Mouse (Mus musculus): ENCODE measurements at regions not wholly inside any gene's neighbourhood (a gene's known extent, or its start where the extent isn't known, plus 50 kb on each side); places are given as distances from the start of the nearest gene placed in this dataset.

DNA sequence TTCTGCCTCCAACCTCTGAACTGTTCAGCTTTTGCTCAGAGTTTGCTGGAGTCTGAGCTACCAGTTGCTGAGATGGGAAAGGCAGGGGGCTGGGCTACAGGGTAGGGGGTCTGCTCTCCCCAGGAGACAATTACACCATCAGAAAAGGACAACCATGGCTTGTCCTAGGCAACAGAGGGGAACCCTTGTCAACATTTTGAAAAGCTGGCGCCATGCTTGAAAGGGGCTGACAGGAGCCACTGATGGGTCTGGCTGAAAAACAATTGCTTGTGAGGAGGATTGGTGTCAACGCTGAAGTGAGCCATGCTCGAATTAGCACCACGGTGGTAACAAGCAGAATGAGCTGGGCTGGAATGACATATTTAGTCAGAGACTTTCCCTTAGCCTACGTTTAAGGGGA, 502.8 kb downstream of the Ccdc171 start:
- DNase-seq (ENCODE audit: low spot score in 2 of 2): no peak
- intact Hi-C loops (cut with DNase I): no loop called here

DNA sequence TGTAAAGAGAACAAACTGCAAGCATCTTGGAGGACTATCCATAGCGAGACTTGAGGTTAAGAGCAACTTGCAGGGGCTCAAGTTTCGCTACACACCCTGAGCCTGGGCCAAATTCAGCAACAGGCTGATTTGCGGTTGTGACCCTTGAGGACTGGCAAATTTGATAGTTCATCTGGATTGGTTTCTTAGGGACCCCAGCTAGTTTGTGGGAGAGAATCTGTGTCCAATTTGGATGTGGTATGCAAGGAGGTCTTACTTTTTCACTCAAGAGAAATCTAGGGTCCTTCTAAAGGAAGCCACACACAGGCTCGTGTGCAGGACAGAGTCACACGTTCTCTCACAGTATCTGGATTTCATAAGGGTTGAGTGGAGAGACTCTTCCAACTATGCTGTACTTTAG, 505.6 kb downstream of the Ccdc171 start:
- no peak for DNase-seq (ENCODE audit: low spot score in 2 of 2)
- intact Hi-C loops (cut with DNase I): no loop called here

DNA sequence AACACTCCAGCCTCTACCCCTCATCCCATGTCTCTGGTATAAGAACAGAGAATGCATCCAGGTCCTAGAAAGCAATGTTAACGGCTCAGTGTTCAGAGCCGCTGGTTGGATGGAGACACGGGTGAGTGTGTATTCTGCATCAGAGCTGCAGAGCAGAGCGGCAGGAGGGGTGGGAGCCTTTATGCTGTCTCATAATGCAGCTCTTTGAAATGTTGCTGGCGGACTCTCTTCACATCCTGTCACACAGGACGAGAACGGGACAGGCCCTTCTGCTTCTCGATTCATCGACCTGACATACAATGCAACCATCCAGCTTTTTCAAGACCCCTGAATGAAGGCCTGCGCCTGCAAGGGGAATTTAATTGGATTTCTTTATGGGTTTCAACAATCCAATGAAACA, 507.2 kb downstream of the Ccdc171 start:
- intact Hi-C loops (cut with DNase I): no loop called here

DNA sequence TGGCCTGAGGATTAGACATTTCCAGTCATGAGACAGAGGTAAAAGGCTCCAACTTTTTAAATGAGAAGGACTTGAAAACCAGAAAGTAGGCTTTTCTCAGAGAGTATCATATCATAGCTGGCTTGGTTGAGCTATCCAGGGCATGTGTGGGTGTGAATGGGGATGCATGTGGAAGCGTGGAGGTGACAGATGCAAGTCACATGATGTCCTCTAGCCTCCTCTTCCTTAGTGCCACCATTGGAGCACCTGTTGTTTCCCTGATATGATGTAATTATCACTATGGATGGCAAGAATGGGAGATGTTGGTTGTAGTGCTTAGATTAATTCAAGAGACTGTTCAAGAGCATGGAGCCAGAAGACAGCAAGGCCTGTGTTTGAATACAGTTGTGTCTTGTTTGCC, 510.0 kb downstream of the Ccdc171 start:
- DNase-seq (ENCODE audit: low spot score in 2 of 2): no peak
- intact Hi-C loops (cut with DNase I): no loop called here

More for the DNA sequence above, 507.2 kb downstream of the Ccdc171 start:
- DNase-seq (ENCODE audit: low spot score in 2 of 2): peak in 1 of 2 experiments; percentile 2

DNA sequence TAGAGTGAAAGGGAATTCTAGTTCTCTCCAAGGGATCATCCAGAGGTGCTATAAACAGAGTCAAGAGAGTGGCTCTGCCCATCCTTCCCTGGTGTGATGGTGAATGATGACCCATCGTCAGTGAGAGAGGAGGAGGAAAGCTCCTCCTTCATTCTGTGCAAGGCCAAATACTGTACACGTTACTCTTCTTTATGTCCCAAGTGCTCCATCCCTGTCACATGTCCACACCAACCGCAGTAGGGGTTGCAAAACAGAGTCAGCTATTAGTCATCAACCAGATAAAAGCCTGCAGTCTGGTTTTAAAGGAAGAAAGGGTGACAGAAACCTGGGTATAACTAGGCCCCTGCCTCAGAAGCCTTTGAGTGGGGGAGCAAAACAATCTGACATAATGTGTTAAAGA, 512.2 kb downstream of the Ccdc171 start:
- intact Hi-C loops (cut with DNase I): no loop called here
- no peak for DNase-seq (ENCODE audit: low spot score in 2 of 2)

DNA sequence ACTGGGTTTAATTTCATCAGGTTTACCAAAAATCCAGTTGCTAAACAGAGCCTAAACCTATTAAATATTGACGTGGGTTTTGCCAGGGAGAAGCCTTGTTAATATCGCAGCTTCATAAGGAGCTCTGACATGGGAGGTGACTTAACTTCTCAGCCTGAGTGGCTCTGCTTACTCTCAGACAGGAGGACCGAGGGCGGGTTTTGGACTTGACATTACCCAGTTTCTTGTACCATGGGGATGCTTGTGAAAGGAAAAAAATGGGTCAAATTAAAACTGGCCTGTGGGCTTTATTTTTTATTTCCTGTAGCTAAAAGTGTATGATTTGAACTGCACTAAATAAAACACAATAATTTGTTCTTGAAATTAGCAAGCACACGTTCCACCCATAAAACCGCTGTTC, 524.9 kb downstream of the Ccdc171 start:
- DNase-seq (ENCODE audit: low spot score in 2 of 2): no peak
- intact Hi-C loops (cut with DNase I): no loop called here

DNA sequence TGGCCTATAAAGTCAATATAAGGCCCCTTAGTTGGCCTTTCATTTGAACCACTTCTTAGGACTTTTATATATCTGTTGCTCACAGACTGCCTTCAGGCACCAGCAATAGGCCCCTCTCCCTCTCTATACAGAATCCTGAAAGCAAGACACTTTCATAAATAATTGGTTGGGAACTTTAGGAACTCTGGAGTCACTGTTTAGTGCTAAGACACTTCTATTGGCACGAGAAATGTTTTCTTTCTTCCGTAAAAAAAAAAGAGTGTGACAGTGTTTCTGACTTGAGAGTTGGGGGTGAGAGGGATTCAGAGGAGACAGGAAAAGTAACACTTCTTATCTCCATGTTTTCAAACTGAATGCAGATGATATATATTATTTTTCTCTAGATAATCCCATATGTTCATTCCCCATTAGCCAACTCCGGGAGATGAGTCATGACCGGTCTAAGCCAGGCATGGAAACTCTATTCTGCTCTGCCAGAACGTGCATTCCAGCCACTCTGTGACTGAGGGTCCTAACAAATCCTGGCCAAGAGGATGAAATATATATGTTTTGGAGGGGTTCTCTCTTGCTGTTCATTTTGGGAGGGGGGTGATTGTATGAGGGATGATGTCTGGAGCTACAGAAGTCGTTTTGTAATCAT, 531.6 kb downstream of the Ccdc171 start:
- no peak for DNase-seq (ENCODE audit: low spot score in 2 of 2)

DNA sequence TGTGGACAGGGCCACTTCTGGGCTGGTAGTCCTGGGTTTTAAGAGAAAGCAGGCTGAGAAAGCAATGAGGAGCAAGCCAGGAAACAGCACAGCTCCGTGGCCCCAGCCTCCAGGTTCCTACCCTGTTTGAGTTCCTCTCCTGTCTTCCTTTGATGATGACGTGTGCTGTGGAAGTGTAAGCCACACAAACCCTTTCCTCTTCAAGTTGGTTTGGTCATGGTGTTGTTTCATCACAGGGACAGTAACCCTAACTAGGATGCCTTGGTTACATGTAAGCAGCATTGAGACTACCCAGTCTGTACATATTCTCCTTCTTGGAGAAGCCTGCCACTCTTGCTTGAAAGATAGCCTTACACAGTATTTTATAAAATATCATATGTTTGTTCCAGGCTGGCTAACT, 534.8 kb downstream of the Ccdc171 start:
- no peak for DNase-seq (ENCODE audit: low spot score in 2 of 2)
- intact Hi-C loops (cut with DNase I): loop anchor here (10.0 kb wide), 1 partner anchor 1035 kb away; no protein-coding TSS in a partner anchor

More for the DNA sequence above, 531.6 kb downstream of the Ccdc171 start:
- intact Hi-C loops (cut with DNase I): no loop called here

DNA sequence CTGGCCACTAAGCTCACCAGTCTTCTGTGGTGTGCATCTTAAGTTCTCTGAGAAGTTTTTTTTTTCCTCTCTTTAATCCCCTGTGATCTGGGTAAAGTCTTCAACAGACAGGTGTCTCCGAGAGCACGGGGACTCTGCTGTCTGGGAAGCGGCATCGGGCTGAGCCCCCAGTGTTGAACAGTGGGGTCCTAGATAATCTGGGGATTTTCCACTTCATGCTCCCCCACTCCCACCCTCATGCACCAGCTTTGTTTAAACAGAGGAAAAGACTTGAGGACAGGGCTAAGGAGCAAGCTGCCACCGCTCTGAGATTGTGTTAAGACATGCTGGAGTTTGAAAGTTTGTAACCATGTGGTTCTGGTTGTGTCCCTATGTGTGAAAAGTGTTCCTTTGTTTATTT, 538.4 kb downstream of the Ccdc171 start:
- intact Hi-C loops (cut with DNase I): loop anchor here (10.0 kb wide), 1 partner anchor 1031 kb away; no protein-coding TSS in a partner anchor

DNA sequence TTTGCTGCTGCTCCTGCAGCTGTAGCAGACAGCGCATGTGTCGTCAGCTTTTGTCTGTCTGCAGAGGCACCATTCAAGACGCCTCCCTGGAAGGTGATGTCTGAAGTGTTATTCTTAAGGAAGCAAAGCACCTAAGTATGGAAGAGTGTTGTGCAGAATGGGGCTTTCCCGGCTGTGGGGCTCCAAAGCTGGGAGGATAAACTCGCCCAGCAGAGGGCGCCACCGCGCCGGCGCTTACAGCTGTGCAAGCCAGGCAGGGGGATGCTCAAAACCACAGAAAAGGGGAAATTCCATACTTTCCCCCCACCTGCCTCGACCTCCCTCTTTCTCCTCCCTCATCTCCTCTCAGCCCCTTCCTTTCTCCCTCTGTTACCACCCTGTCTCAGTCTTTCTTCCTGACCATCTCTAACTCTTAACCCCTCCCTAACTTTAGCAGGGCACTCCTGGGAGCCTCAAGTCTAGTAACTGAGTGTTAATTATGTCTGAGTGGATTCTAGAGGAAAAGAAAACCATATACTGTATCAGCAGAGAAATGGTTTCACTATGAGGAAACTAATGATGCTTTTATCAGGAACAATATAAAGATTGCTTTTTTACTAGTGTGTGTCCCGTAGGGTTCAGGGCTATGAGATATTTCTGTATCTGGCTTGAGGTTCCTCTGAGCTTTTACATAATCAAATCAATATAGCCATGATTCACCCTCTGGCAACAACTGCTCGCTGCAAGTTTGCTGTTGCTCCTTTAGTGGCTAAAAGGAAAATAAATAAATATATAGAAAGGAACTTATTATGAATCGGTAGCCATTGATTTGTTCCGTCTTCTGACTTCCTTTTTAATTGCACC, 539.5 kb downstream of the Ccdc171 start:
- intact Hi-C loops (cut with DNase I): loop anchor here (10.0 kb wide), 1 partner anchor 1030 kb away; no protein-coding TSS in a partner anchor
- DNase-seq (ENCODE audit: low spot score in 2 of 2): peak; percentile 76 to 86

More for the DNA sequence above, 538.4 kb downstream of the Ccdc171 start:
- DNase-seq (ENCODE audit: low spot score in 2 of 2): no peak

DNA sequence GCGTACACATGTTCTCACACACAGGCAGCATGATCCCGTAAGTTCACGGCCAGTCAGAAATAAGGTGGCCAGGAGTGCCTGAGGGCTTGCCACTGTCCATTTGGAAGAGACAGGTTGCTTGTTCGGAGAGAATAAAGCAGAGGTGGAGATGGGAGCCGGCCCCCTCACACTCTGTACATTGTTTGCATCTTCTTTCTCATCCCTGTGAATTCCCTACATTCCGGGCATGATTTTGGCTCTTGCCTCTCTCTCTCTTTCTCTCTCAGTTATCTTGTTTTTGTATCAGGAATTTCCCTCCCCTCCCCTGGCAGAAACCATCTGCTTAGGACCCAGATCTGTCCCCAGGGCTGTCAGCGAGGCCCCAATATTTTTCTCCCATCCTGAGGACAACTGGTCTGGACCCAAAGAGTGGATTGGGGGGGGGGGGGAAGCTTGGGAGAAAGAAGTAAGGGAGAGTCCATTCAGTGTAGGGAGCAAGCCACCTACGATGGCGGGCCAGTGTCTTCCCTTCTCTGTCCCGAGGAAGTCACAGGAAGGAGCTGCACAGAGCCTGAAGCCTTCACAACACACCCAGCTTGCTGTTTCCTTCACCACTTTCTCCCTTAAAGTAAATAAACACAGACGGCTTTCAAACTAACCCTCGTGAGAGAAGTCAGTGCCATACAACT, 540.2 kb downstream of the Ccdc171 start:
- DNase-seq (ENCODE audit: low spot score in 2 of 2): no peak

DNA sequence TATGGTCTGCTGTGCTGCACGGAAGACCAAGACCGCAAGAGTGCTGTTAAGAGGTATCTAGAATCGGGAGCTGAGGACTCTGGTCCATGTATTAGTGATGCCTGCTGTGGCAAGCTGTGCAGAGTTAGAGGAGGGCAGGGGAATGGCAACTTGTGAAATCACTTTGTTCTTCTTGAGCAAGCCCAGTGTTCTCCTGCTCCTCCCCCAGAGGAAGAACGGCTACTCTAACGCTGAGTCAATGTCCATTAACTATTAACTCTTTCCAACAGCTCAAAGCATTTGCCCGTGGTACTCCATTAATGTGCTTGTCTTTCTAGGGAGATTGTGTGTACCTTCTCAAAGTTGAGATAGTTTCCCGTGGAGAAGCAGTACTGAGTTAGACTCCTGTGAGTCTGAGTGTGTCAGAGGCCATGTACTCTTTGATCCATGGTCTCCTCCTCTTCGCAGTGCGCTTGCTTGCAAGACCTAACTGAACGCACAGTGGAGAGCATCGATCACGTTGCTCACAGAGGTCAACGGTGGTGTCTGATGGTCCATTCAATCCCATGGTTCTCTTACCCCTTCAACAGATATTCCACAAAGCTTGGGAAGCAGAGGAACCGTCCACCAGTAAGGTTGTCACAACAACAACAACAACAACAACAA, 542.7 kb downstream of the Ccdc171 start:
- no peak for DNase-seq (ENCODE audit: low spot score in 2 of 2)
- intact Hi-C loops (cut with DNase I): loop anchor here (10.0 kb wide), 1 partner anchor 1027 kb away; no protein-coding TSS in a partner anchor

More for the DNA sequence above, 540.2 kb downstream of the Ccdc171 start:
- intact Hi-C loops (cut with DNase I): loop anchor here (10.0 kb wide), 1 partner anchor 1029 kb away; no protein-coding TSS in a partner anchor

DNA sequence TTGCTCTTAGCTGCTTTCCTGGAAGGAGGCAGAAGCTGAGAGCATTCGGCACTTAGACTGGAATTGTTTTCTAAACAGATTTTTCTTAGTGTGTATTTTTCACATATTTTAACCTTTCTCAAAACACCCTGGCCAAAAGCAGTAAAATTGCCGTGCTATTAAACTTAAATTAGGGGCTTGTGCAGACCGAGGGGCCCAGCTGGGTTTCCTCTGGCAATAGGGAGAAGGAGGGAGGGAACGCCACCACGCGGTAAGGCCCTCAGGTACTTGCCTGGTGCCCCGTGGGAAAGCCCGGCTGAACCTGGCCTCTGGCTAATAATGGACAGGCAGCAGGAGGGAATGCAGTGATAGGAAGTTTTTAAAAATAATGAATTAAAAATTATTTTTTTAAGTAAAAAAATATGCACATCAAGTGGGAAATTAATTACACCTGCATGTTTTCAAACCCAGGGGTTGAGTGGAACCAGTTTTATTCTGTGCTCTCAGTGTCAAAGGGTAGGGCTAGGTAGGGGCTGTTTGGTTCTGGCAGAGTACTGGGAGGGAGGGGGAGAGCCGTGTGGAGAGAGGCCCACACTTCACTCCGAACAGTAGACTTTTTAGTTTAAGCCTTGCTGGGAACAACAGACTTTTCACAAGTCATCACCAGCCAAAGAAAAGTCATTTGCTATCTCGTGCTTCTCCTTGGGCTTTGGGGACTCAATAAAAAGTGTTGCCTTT, 543.8 kb downstream of the Ccdc171 start:
- intact Hi-C loops (cut with DNase I): loop anchor here (10.0 kb wide), 1 partner anchor 1026 kb away; no protein-coding TSS in a partner anchor
- no peak for DNase-seq (ENCODE audit: low spot score in 2 of 2)

DNA sequence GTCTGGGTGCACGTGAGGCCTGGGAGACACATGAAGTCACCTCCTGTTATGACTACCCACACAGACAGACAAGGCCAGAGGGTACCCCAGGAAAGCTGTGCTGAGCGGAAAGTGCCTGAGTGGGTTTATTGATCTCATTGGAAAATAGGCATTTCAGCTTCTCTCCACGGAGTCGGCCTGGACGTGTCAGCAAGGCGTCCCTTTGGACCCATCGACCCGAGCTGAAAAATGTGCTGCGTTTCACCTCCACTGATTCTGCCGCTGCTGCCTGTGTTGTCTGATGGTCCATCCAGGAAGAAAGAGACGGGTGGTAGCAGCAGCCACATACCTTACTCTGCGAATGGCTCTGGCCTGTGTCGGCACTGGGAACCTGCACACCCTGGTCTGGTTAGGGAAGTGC, 544.3 kb downstream of the Ccdc171 start:
- no peak for DNase-seq (ENCODE audit: low spot score in 2 of 2)
- intact Hi-C loops (cut with DNase I): loop anchor here (10.0 kb wide), 1 partner anchor 1025 kb away; no protein-coding TSS in a partner anchor

DNA sequence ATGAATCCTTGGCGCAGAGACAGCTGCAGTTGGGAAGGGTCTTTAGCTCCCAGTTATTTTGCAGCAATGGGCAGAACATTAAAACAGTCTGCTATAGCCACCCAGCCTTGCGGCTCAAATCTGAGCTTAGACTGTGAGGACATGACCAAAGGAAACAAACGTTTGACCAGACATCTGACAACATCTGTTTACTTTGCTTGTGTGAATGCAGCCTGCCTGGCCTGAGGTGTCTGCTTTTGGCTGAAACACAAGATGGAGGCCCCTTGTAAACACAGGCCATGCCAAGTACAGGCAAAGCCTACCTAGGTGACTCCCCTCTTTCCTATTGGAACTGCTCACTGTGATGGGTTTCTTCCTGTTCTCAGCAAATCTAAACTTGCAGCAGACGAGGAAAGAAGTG, 544.7 kb downstream of the Ccdc171 start:
- intact Hi-C loops (cut with DNase I): no loop called here
- DNase-seq (ENCODE audit: low spot score in 2 of 2): no peak

DNA sequence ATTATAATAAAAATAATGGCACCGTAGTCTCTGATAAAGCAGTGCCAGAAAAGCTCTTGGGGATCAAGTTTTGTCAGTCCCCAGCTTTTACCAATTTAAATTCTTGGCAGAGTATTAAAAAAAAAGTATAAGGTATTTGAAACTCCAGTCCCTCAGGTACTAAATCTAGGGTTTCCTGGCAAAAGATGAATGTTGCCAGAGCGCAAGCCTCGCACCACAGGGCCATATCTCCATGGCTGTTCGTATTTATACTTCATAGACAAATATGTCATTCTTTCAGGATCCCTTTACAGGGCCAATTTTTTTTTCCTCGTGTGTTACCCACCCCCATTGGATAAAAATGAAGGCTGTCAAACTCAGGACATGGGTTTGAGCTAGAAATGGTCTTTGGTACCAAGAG, 546.8 kb downstream of the Ccdc171 start:
- no peak for DNase-seq (ENCODE audit: low spot score in 2 of 2)
- intact Hi-C loops (cut with DNase I): no loop called here

DNA sequence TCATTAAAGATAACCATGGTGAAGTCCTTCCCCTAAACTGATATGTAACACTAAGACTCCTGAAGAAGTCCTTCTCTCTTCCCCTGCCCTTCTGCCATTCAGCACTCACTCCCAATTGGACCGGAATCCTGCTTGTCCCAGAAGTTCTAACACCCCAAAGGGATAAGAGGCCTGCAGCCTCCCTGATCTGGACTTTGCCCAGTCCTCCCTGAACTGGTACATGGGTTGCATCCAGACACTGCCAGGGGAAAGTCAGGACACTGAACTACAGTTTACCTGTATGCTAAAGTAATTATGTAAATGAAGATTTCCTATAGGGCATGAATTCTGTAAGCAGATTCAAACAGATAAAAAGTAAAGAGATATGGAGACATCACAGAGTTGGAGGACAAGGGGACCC, 551.2 kb downstream of the Ccdc171 start:
- intact Hi-C loops (cut with DNase I): no loop called here
- DNase-seq (ENCODE audit: low spot score in 2 of 2): no peak

DNA sequence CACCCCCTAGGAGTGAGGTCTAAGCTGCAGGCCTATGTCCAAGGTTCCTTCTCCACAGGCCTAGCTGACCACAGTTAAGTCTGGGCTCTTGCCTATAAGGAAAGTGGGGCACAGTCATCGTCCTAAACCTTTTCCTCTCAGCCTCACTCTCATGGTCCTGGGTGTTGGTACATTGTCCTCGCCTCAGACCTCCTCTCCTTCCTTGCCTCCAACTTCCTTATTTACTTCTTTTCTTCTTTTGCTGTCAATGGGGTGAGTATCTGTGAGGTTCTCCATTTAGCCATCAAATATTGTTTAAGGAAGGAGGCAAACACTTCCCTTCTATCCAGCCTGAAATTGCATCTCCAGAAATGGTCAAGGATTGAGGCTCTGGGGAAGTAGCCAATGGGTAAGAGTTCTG, 554.2 kb downstream of the Ccdc171 start:
- intact Hi-C loops (cut with DNase I): no loop called here

DNA sequence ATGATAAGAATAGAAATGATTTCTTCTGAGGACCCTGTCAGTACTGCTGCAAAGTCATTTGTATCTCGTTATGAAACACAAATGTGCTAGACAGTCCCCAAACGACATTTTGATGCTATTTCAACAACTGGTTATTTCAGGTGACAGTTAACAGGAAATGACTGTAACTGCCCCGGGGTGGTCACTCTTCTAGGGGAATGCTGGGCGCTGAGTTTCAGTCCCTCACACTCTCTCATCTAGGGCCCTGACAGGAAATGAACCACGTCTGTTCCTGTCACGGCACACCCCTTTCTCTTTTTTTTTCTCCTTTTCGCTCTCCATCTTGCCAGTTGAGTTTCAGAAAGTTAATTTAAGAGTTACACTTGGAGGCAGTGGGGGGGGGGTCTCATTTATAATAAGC, 556.2 kb downstream of the Ccdc171 start:
- intact Hi-C loops (cut with DNase I): no loop called here
- DNase-seq (ENCODE audit: low spot score in 2 of 2): no peak

More for the DNA sequence above, 554.2 kb downstream of the Ccdc171 start:
- no peak for DNase-seq (ENCODE audit: low spot score in 2 of 2)

All from left cerebral cortex, postnatal 14 days (tissue).